Mouse (Mus musculus) cerebellum, adult 8-10 months (tissue): ENCODE results near the gene Tpp2.
"Not testable (repeated sequence)": the region's sequence is repeated elsewhere in the genome, so short reads cannot be mapped to it uniquely, and the experiment has no call there.

Experiments
- DNase-seq: peaks from one replicate; pipeline ENCODE4 v3.0.0; 2022

Gene Tpp2

DNA sequence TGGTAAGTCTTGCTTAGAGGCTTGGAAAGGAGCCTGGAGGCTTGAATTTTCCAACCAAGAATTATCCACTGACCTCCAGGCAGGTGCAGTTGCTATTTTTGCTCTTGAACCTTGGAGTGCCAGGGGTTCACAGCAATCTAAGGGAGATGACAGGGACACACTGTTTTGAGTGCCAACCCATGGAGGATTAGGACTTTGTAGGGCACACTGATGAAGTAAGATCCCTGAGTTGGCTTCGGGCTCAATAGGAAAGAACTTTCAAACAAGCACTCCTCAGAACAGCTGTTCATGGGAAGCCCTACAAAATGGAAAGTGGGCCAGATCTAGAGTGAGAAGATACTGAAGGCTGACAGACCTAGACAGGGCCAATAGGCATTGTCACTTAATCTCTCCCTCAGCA, 89.2 kb downstream of the Tpp2 start:
- no peak for DNase-seq

DNA sequence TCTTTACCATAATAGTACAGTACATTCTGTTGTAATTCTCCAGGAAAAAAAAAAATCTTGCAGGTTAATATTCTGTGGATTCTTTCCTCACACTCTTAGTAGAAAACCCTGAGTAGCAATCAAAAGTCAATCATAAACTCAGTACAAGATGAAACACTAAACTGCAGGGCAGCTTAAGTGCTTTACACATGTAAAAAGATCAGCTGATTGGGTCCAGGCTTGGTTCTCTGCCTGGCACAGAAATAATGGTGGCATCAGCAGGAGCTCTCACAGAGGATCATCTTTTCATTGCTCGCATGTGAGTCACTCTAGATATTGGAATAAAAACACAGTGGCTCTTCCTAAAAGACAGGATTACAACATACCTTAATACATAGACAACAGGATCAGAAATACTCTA, 94.2 kb downstream of the Tpp2 start:
- DNase-seq, result no peak

DNA sequence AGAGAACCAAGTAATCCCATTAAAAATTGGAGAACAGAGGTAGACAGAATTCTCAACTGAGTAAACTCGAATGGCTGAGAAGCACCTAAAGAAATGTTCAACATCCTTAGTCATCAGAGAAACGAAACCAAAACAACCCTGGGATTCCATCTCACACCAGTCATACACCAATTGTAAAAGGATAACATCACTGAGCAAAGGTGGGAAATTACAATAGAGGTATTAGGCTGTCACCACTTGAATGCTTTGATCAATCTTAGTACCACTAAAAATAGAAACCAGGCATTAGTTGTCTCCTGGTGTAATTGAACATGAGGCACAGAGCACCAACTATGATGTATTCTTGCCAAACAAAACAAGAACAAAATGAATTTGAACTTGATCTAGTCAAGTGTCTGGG, 98.8 kb downstream of the Tpp2 start:
- no peak for DNase-seq

DNA sequence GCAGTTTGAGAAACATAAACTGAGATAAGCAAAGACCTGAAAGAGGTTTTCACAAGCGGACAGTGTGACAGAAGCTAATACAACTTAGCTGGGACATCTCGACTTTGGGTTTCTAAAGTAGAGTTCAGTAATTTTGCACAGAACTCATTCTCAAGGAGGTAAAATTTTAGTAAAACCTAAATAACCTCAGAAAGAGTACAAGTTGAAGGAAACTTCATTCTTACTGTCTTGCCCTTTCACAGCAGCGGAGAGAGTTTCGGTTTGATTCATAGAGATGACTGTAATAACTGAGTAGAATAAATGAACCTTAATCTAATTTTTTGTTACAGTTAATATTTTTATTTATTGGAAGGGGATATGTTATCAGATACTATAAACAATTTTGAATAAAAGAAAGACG, 99.5 kb downstream of the Tpp2 start:
- DNase-seq, result no peak

DNA sequence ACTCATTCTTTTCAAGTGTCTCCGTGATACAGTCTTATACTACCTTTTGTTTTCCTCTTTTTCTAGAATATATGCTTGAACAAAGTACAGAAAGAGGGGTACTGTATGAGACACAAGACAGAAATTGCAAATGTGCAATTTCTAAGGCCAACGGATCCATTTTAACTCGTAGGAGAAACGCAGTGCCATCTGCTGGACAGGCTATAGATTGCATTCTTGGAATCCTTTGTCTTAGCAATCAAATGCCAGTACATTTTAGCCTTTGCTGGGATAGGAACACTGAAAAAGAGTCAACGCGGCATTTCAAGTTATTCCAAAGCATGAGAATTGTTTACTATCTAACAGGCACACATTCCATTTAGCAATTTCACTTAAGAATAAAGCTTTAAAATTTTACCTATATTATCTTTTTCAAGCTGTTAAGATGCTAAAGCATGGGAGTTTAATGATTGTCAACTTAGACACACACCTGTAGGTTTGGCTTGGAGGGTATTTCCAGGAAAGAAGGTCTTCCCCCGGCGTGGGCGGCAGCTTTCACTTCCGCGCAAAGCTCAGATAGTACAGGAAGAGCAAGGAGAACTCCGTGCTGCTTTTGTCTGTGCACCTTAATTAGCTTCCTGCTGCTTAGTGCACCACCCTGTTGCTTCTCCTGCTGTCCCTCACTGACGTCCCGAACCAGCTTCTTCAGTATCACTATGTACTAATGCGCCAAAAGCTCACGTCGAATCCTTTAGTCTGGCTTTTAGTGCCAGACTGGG, 108.5 kb downstream of the Tpp2 start:
- peak; percentile 42 for DNase-seq

DNA sequence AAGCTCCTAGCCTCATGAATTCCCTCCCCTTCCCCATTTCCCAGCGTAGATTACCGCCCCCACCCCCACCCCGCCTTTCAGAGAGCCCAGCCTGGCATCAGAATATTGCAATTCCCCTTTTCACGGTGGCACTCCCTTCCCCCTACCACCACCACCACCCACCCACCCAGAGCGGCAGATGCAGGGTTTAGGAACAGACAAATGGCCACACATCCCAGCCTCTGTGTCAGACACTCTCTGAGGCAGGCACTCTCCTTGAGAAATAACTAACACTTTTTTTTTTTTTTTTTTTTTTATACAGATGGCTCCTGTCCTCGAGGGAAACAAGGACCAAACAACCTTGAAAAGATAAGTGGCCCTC, 109.1 kb downstream of the Tpp2 start:
- DNase-seq, result no peak

DNA sequence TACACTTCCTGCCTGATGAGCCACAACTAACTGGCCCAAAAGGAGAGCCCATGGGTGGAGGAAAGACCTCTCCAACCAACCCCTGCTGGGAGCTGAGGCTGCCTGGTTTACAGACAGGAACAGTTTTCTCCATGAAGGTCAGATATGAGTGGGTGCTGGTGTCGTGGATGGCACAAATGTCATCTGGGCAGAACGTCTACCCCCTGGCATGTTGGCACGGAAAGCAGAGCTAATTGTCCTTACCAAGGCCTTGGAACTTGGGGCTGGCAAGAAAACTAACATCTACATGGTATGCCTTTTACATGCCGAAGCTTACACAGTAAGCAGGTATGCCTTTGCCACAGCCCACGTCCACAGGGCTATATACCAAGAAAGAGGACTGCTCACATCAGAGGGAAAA, 112.2 kb downstream of the Tpp2 start:
- DNase-seq, result not testable (repeated sequence)

DNA sequence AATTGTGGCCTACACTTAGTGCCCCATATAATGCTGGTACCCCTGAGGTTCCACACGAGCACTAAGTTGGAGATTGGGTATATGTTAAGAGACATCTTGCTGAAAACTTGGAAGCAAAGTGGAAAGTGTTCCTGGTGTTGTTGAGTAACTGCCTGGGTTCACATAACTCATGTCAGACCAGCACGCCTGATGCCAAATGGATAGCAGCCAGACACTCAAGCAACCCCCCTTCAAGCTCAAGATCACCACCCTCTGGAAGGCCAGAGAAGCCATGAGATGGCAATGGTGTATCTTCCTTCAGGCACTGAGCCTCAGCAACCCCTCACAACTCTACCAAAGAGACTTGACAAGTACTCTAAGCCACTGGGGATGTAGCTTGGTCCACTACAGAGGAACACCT, 113.1 kb downstream of the Tpp2 start:
- no peak for DNase-seq
